Mouse (Mus musculus) Muller cell, postnatal 12 days (primary cell): Measurements from ENCODE around the gene Ugt1a9.
"Not testable (repeated sequence)": the region's sequence is repeated elsewhere in the genome, so short reads cannot be mapped to it uniquely, and the experiment has no call there.

Experiments used
- DNase-seq: peaks from one replicate; pipeline ENCODE4 v3.0.0-alpha.2; 2015; ENCODE audit errors: inconsistent ontology term

Gene Ugt1a9

GRCm38 (mm10) chr1:88219054-88219453 lies 148.5 kb downstream of the Ugt1a9 start:
- DNase-seq, result peak; percentile 19

GRCm38 (mm10) chr1:88220336-88220735 lies 149.7 kb downstream of the Ugt1a9 start:
- DNase-seq, result peak; percentile 13

- DNase-seq, result no peak
Measured at GRCm38 (mm10) chr1:88222216-88222615, 151.6 kb downstream of the Ugt1a9 start.

- not testable (repeated sequence) for DNase-seq
Measured at GRCm38 (mm10) chr1:88223011-88223515, 152.5 kb downstream of the Ugt1a9 start.

- DNase-seq, result no peak
Measured at GRCm38 (mm10) chr1:88223591-88223990, 153.0 kb downstream of the Ugt1a9 start.

GRCm38 (mm10) chr1:88224029-88224776 lies 153.6 kb downstream of the Ugt1a9 start:
- no peak for DNase-seq

GRCm38 (mm10) chr1:88225301-88225700 lies 154.7 kb downstream of the Ugt1a9 start:
- not testable (repeated sequence) for DNase-seq

GRCm38 (mm10) chr1:88225741-88226140 lies 155.1 kb downstream of the Ugt1a9 start:
- no peak for DNase-seq

- no peak for DNase-seq
Measured at GRCm38 (mm10) chr1:88226670-88227379, 156.2 kb downstream of the Ugt1a9 start, which contains the start of gene Mroh2a. TSS of gene Mroh2a (plus strand) at chr1:88226986.

- DNase-seq, result no peak
Measured at GRCm38 (mm10) chr1:88227482-88227881, 156.9 kb downstream of the Ugt1a9 start.

GRCm38 (mm10) chr1:88228121-88228520 lies 157.5 kb downstream of the Ugt1a9 start:
- DNase-seq, result no peak

GRCm38 (mm10) chr1:88229566-88229965 lies 159.0 kb downstream of the Ugt1a9 start:
- DNase-seq, result no peak

- DNase-seq, result no peak
Measured at GRCm38 (mm10) chr1:88229986-88230385, 159.4 kb downstream of the Ugt1a9 start.

GRCm38 (mm10) chr1:88230421-88230820 lies 159.8 kb downstream of the Ugt1a9 start:
- DNase-seq, result no peak

GRCm38 (mm10) chr1:88230981-88231802 lies 160.6 kb downstream of the Ugt1a9 start:
- no peak for DNase-seq

- DNase-seq, result no peak
Measured at GRCm38 (mm10) chr1:88231803-88232499, 161.4 kb downstream of the Ugt1a9 start.

GRCm38 (mm10) chr1:88232664-88233380 lies 162.2 kb downstream of the Ugt1a9 start:
- no peak for DNase-seq

GRCm38 (mm10) chr1:88233421-88234247 lies 163.0 kb downstream of the Ugt1a9 start:
- no peak for DNase-seq

- DNase-seq, result no peak
Measured at GRCm38 (mm10) chr1:88234248-88234610, 163.6 kb downstream of the Ugt1a9 start.

GRCm38 (mm10) chr1:88234646-88235045 lies 164.0 kb downstream of the Ugt1a9 start:
- DNase-seq, result no peak
